Mouse (Mus musculus): ENCODE results near the gene Trpm8.

Trpm8 gene

GRCm38 (mm10) chr1:88432601-88433000, 155.1 kb downstream of the Trpm8 start:
- no peak for DNase-seq (ENCODE audit: low read depth, low spot score)

- DNase-seq (ENCODE audit: low read depth, low spot score), result no peak
Measured at GRCm38 (mm10) chr1:88433096-88433883, 155.8 kb downstream of the Trpm8 start.

GRCm38 (mm10) chr1:88434057-88434456, 156.6 kb downstream of the Trpm8 start:
- no peak for DNase-seq (ENCODE audit: low read depth, low spot score)

GRCm38 (mm10) chr1:88437206-88438126, 160.0 kb downstream of the Trpm8 start:
- DNase-seq (ENCODE audit: low read depth, low spot score), result no peak

All from skeletal muscle tissue, adult 2 months (tissue).